Mouse (Mus musculus) intestine, embryonic 14.5 days (tissue): Measurements from ENCODE around the gene Calhm1. TPM values are rescaled to one million over a fixed set of nuclear protein-coding genes. Genes with fewer than 3 reads are reported as not detected.

Source experiments
- ATAC-seq: fragments of 200-750 bp; cut with Nextera tagmentation; replicated peaks from 2 replicates; pipeline ENCODE4 v1.8.0; 2017; ENCODE audit warnings: low read depth, moderate number of reproducible peaks, moderate TSS enrichment, moderate library complexity; ENCODE audit not compliant: low FRiP score, low TSS enrichment
- DNase-seq: peaks from one replicate; pipeline ENCODE4 v3.0.0-alpha.2; 2018; ENCODE audit warnings: low spot score
- H3K27ac ChIP-seq: fragments of 300-500 bp; sonication (generic); 2 replicates; pipeline ENCODE4 v1.5.1; 2014; ENCODE audit warnings: low read depth, mild to moderate bottlenecking, control low read depth
- H3K27me3 ChIP-seq: fragments of 300-500 bp; sonication (generic); replicated peaks from 2 replicates; pipeline ENCODE4 v1.6.1; 2014; ENCODE audit warnings: low read length, control low read depth; ENCODE audit not compliant: control insufficient read depth, insufficient read depth
- H3K36me3 ChIP-seq: fragments of 300-500 bp; sonication (generic); 2 replicates; pipeline ENCODE4 v1.6.1; 2014; ENCODE audit warnings: low read length, control low read depth; ENCODE audit not compliant: control insufficient read depth, insufficient read depth
- H3K4me1 ChIP-seq: fragments of 300-500 bp; sonication (generic); replicated peaks from 2 replicates; pipeline ENCODE4 v1.6.1; 2014; ENCODE audit warnings: low read length, control low read depth, mixed read lengths; ENCODE audit not compliant: control insufficient read depth, insufficient read depth
- H3K4me2 ChIP-seq: fragments of 300-500 bp; sonication (generic); 2 replicates; pipeline ENCODE4 v1.6.1; 2014; ENCODE audit warnings: low read length
- H3K4me3 ChIP-seq: fragments of 300-500 bp; sonication (generic); 2 replicates; pipeline ENCODE4 v1.5.1; 2014; ENCODE audit warnings: low read depth, low read length, control low read depth, mixed read lengths
- H3K9ac ChIP-seq: fragments of 300-500 bp; sonication (generic); 2 replicates; pipeline ENCODE4 v1.6.1; 2014; ENCODE audit warnings: mild to moderate bottlenecking, low read length
- H3K9me3 ChIP-seq: fragments of 300-500 bp; sonication (generic); 2 replicates; pipeline ENCODE4 v1.6.1; 2016; ENCODE audit warnings: low read length, control low read depth; ENCODE audit not compliant: control insufficient read depth
- WGBS: fragments of 180-500 bp; shearing (Covaris S2); extraction: QIAGEN DNeasy Blood & Tissue Kit; methylation state at CpG from one replicate; pipeline ENCODE4 v1.1.7; 2014; 5-methylcytosine and 5-hydroxymethylcytosine counted together
- polyA plus RNA-seq: library from polyadenylated mRNA; unstranded; fragments of >200 nt; fragmentation: Nextera tagmentation; extraction: Ambion mirVana; gene quantifications from 2 replicates; pipeline ENCODE4 v1.2.1, GENCODE M21; 2014

Gene Calhm1
- polyA plus RNA-seq, 1 experiment from 2014 or later = not detected

DNA sequence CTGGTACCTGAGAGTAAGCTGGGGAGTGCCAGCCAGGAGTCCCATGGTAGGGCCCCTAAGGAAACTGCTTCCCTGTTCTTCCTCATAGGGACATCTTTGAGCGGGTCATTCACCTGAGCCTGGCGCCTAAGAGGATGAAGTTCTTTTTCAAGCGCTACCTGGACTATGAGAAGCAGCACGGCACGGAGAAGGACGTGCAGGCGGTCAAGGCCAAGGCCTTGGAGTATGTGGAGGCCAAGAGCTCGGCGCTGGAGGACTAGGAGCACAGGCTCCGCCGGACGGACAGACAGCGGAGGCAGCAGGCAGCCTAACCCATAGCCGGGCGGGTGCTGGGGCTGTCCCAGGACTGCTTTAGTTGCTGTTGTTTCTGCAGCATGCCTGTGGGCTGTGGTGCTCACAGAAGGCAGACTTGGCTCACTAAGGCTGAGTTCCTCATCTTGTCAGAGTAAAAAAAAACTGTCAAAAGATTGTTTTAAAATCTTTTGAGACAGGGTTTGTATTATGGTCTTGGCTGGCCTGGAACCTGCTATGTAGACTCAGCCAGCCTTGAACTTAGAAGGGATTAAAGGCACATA lies 13.4 kb downstream of the Calhm1 start:
- DNase-seq (no peak), ATAC-seq (no peak)
- Histone ChIP-seq H3K4me1 (no peaks in the 10 kb centered on the region), H3K4me2 (no peak overlapping the region), H3K27me3 (no peaks in the 10 kb centered on the region), H3K4me3 (no peak overlapping the region), H3K9me3 (no peaks in the 10 kb centered on the region), H3K27ac (no peak overlapping the region), H3K9ac (no peak overlapping the region), H3K36me3 (peaks cover 90% of the 10 kb centered on the region)
- 95% methylated on average over 15 of the region's 15 CpGs for WGBS

- H3K9ac ChIP-seq = no peak overlapping the region
- ATAC-seq (no peak), DNase-seq (no peak)
- H3K4me2 ChIP-seq = no peak overlapping the region
- 90% methylated on average over 11 of the region's 11 CpGs for WGBS
- no peaks in the 10 kb centered on the region for H3K4me1 ChIP-seq
- H3K27ac ChIP-seq = no peak overlapping the region
- H3K27me3 ChIP-seq = no peaks in the 10 kb centered on the region
- H3K4me3 ChIP-seq = no peak overlapping the region
- no peaks in the 10 kb centered on the region for H3K9me3 ChIP-seq
- peaks cover 97% of the 10 kb centered on the region for H3K36me3 ChIP-seq
Measured at GRCm38 (mm10) chr19:47128835-47129234, 15.2 kb downstream of the Calhm1 start.

DNA sequence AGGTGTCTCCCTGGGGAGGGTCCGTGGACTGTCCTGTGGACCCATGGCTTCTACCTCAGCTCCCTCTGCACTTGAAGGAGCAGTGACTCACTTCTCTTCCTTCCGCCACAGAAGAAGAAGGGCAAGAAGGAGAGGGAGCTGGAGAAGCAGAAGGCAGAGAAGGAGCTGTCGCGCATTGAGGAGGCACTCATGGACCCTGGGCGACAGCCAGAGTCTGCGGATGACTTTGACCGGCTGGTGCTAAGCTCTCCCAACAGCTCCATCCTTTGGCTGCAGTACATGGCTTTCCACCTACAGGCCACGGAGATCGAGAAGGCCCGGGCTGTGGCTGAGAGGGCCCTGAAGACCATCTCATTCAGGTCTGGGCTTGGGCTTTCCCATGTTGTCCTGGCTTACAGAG lies 15.9 kb downstream of the Calhm1 start:
- H3K9ac ChIP-seq = no peak overlapping the region

GRCm38 (mm10) chr19:47122802-47123201 lies 21.3 kb downstream of the Calhm1 start:
- Histone ChIP-seq H3K4me1 (no peaks in the 10 kb centered on the region), H3K27me3 (no peaks in the 10 kb centered on the region), H3K9ac (no peak overlapping the region), H3K4me2 (no peak overlapping the region), H3K9me3 (no peaks in the 10 kb centered on the region), H3K36me3 (peaks cover 79% of the 10 kb centered on the region), H3K4me3 (no peak overlapping the region), H3K27ac (no peak overlapping the region)
- no peak for ATAC-seq
- WGBS = 26% methylated on average over 2 of the region's 2 CpGs
- DNase-seq = peak; percentile 70

More for the DNA sequence above, 15.9 kb downstream of the Calhm1 start:
- no peak overlapping the region for H3K4me3 ChIP-seq
- H3K36me3 ChIP-seq = peaks cover 94% of the 10 kb centered on the region
- ATAC-seq (no peak), DNase-seq (no peak)
- 91% methylated on average over 10 of the region's 10 CpGs for WGBS
- H3K9me3 ChIP-seq = no peaks in the 10 kb centered on the region
- H3K4me2 ChIP-seq = no peak overlapping the region
- H3K27me3 ChIP-seq = no peaks in the 10 kb centered on the region
- H3K4me1 ChIP-seq = no peaks in the 10 kb centered on the region
- H3K27ac ChIP-seq = no peak overlapping the region

GRCm38 (mm10) chr19:47121054-47121453 lies 23.0 kb downstream of the Calhm1 start:
- Histone ChIP-seq H3K4me2 (no peak overlapping the region), H3K27ac (no peak overlapping the region), H3K36me3 (peaks cover 79% of the 10 kb centered on the region), H3K9ac (no peak overlapping the region), H3K4me1 (no peaks in the 10 kb centered on the region), H3K9me3 (no peaks in the 10 kb centered on the region), H3K4me3 (no peak overlapping the region), H3K27me3 (no peaks in the 10 kb centered on the region)
- WGBS = 38% methylated on average over 4 of the region's 4 CpGs
- no peak for ATAC-seq
- DNase-seq = no peak

DNA sequence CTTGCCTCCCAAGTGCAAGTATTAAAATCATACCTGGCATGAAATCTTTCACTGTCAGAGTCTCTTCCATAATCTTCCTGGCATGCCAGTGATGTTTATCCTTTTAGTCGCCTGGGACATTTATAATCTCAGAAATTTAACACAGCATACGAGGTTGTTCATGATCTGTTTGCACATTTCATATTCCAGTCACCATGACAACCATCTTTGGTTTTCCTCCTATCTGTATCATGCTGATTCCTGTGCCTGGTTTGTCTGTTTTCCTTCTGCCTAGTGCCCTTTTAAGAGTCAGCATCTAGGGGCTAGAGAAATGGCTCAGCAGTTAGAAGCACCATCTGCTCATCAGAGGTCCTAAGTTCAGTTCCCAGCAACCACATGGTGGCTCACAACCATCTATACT lies 25.4 kb downstream of the Calhm1 start:
- peaks cover 81% of the 10 kb centered on the region for H3K36me3 ChIP-seq
- ATAC-seq = no peak
- H3K9me3 ChIP-seq = no peaks in the 10 kb centered on the region
- no peak for DNase-seq
- H3K4me3 ChIP-seq = no peak overlapping the region
- H3K9ac ChIP-seq = no peak overlapping the region
- H3K4me1 ChIP-seq = no peaks in the 10 kb centered on the region
- no peak overlapping the region for H3K4me2 ChIP-seq
- no peak overlapping the region for H3K27ac ChIP-seq
- no peaks in the 10 kb centered on the region for H3K27me3 ChIP-seq
- WGBS = 55% methylated on average over 2 of the region's 2 CpGs

GRCm38 (mm10) chr19:47104641-47105271 lies 39.3 kb downstream of the Calhm1 start:
- H3K4me2 ChIP-seq = no peak overlapping the region
- no peak for DNase-seq
- H3K36me3 ChIP-seq = peaks cover 97% of the 10 kb centered on the region
- WGBS = 88% methylated on average over 9 of the region's 9 CpGs
- no peak overlapping the region for H3K9ac ChIP-seq
- no peak overlapping the region for H3K27ac ChIP-seq
- no peaks in the 10 kb centered on the region for H3K27me3 ChIP-seq
- no peaks in the 10 kb centered on the region for H3K4me1 ChIP-seq
- no peak for ATAC-seq
- H3K9me3 ChIP-seq = no peaks in the 10 kb centered on the region
- H3K4me3 ChIP-seq = no peak overlapping the region

DNA sequence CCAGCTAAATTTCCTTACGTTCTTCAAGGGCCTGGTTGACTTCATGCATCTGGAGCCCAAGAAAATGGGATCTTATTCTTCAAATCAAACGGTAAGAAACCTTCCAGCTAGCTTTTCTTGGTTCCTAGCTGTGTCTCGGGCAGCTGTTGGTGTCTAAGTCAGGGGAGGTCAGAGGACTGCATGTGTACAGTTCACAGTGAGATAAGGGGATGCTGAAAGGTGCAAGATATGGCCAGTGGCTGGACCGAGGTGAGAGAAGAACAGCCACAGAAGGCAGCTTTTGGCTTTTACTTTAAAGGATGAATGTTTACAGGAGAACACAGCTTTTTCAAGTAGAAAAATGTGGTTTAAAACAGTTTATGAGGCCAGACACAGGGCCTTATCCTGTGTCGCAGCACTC lies 43.0 kb downstream of the Calhm1 start:
- no peak overlapping the region for H3K4me3 ChIP-seq
- no peaks in the 10 kb centered on the region for H3K4me1 ChIP-seq
- H3K9me3 ChIP-seq = no peaks in the 10 kb centered on the region
- no peak overlapping the region for H3K4me2 ChIP-seq
- 87% methylated on average over 5 of the region's 5 CpGs for WGBS
- H3K27me3 ChIP-seq = no peaks in the 10 kb centered on the region
- no peak overlapping the region for H3K9ac ChIP-seq
- ATAC-seq (no peak), DNase-seq (no peak)
- H3K27ac ChIP-seq = no peak overlapping the region
- peaks cover 96% of the 10 kb centered on the region for H3K36me3 ChIP-seq
